Mouse (Mus musculus): ENCODE results near the gene Cope. TPM values are rescaled to one million over a fixed set of nuclear protein-coding genes. Genes with fewer than 3 reads are reported as not detected.

Gene Cope
- total and polyA plus RNA-seq, 3 experiments: 134 to 243 (median 191) TPM

DNA sequence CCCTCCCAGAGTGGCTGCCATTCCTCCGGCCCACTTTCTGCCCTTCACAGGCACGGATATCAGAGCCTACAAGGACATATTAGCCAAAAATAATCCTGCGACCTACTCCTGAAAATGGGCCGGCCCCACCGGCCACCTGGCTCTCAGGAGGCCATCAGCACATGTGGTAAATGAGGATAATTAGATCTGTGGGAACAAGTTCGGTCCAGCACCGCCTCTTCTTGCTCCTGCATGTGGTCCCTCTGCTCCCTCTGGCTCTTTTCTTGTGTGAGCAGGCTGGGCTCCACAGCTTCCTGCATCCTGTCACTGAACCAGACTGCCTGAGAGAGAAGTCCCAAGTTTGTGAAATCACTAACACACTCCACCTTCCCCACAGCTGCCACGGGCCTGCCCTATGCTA, 23.1 kb upstream of the Cope start:
- H3K27me3 ChIP-seq (replicated peaks): no peaks in the 10 kb centered on the region
- H3K27ac ChIP-seq (ENCODE audit: insufficient read depth, low read depth): no peak overlapping the region

DNA sequence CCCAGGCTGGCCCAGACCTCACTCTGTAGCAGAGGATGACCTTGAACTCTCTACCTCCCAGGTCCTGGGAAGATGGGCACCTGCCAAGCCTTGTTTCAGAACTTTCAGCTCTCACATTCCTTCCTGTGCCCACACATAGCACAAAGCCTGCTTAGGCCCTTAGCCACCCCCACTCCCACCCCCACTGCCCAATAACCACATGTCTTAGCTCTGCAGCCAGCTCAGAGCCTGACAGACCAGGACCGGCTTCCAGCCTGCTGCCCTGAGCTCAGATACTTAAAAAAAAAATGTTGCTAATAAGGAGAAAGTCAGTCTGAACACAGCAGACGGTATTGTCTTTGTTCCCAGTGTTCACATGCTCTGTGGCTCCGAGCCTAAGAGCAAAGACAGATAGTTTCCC, 21.3 kb upstream of the Cope start:
- no peak overlapping the region for H3K27ac ChIP-seq (ENCODE audit: insufficient read depth, low read depth)
- H3K9me3 ChIP-seq (replicated peaks; ENCODE audit: low read length): no peaks in the 10 kb centered on the region
- H3K4me1 ChIP-seq (ENCODE audit: control insufficient read depth in 1 of 2, insufficient read depth in 2 of 2): peaks cover 13 to 20% of the 10 kb centered on the region in 2 experiments
- peaks cover 8 to 16% of the 10 kb centered on the region in 2 experiments for H3K36me3 ChIP-seq (replicated peaks in 1 of 2; ENCODE audit: control insufficient read depth in 1 of 2, insufficient read depth in 1 of 2, low read length in 1 of 2)
- H3K27me3 ChIP-seq (replicated peaks): no peaks in the 10 kb centered on the region
- TF ChIP-seq CHD2 (IDR thresholded peaks at IDR 0.05; ENCODE audit: low read length) (no peak), JUND (conservative IDR thresholded peaks at IDR 0.05; ENCODE audit: low read depth, low read length) (no peak), USF2 (conservative IDR thresholded peaks at IDR 0.05; ENCODE audit: low read depth, low read length) (no peak), MAZ (IDR thresholded peaks at IDR 0.05; ENCODE audit: low read depth, low read length) (no peak), MYC (IDR thresholded peaks at IDR 0.05; ENCODE audit: low read depth, low read length) (no peak), HCFC1 (IDR thresholded peaks at IDR 0.05; ENCODE audit: low read depth, low read length) (no peak), GABPA (IDR thresholded peaks at IDR 0.05; ENCODE audit: insufficient replicate concordance, low read depth, low read length) (no peak), ELF1 (IDR thresholded peaks at IDR 0.05; ENCODE audit: low read depth, low read length) (no peak)
- no peak overlapping the region for H3K4me3 ChIP-seq (replicated peaks in 1 of 3; ENCODE audit: low read depth in 2 of 3, low read length in 2 of 3, poor library complexity in 1 of 3)
- no peak for DNase-seq (ENCODE audit: extremely low read depth)
- H3K79me2 ChIP-seq (replicated peaks; ENCODE audit: control insufficient read depth, extremely low read depth, insufficient read depth, poor library complexity, severe bottlenecking): no peaks in the 10 kb centered on the region
- H3K9ac ChIP-seq (ENCODE audit: insufficient read depth, low read depth): no peak overlapping the region
- H3K4me2 ChIP-seq (ENCODE audit: insufficient read depth, low read depth, poor library complexity, severe bottlenecking): no peak overlapping the region
- dilution Hi-C loops (cut with MboI; ENCODE audit: extremely low pct_ligation_motif_present, extremely low pct_unique_long_range_greater_than_20kb, low sequenced_read_pairs): no loop called here
- in situ Hi-C loops (cut with MboI; ENCODE audit: low pct_ligation_motif_present, low pct_unique_long_range_greater_than_20kb, low sequenced_read_pairs): no loop called here

More for the DNA sequence above, 23.1 kb upstream of the Cope start:
- H3K9me3 ChIP-seq (replicated peaks; ENCODE audit: low read length): peaks cover 4% of the 10 kb centered on the region
- H3K36me3 ChIP-seq (replicated peaks in 1 of 2; ENCODE audit: control insufficient read depth in 1 of 2, insufficient read depth in 1 of 2, low read length in 1 of 2): no peaks in the 10 kb centered on the region
- H3K79me2 ChIP-seq (replicated peaks; ENCODE audit: control insufficient read depth, extremely low read depth, insufficient read depth, poor library complexity, severe bottlenecking): no peaks in the 10 kb centered on the region
- no peak overlapping the region for H3K4me3 ChIP-seq (replicated peaks in 1 of 3; ENCODE audit: low read depth in 2 of 3, low read length in 2 of 3, poor library complexity in 1 of 3)
- H3K9ac ChIP-seq (ENCODE audit: insufficient read depth, low read depth): no peak overlapping the region
- DNase-seq (ENCODE audit: extremely low read depth): no peak
- in situ Hi-C loops (cut with MboI; ENCODE audit: low pct_ligation_motif_present, low pct_unique_long_range_greater_than_20kb, low sequenced_read_pairs): no loop called here
- no peak for TF ChIP-seq SMC3 (IDR thresholded peaks at IDR 0.05; ENCODE audit: low read depth, low read length)
- no peak for TF ChIP-seq GABPA (IDR thresholded peaks at IDR 0.05; ENCODE audit: insufficient replicate concordance, low read depth, low read length)
- dilution Hi-C loops (cut with MboI; ENCODE audit: extremely low pct_ligation_motif_present, extremely low pct_unique_long_range_greater_than_20kb, low sequenced_read_pairs): no loop called here
- no peak overlapping the region for H3K4me2 ChIP-seq (ENCODE audit: insufficient read depth, low read depth, poor library complexity, severe bottlenecking)
- H3K4me1 ChIP-seq (ENCODE audit: control insufficient read depth in 1 of 2, insufficient read depth in 2 of 2): peaks cover 13 to 20% of the 10 kb centered on the region in 2 experiments

DNA sequence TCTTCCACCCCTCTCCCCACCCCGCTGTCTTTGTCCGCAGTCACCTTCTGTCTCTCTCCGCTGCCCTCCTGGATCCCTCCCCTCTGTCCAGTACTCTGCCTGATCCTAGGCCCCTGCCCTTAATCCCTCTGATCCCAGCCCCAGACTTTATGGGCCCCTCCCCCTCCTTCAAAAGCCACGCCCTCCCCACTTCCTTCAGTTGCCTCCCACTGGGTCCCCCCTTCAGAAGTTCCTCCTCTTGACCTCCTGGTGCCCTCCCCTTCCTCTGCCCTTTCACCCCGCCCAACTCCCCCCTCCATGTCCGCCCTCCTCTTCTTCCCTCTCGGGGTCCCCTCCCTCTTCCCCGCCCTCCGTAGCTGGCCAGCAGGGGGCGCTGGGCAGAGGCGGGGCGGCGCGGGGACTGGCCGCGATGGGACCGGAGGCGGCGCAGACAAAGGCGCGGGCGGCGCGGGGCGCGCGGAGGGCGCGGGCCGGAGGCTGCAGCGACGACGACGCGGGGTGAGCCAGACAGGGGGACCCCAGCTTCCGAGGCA, 19.6 kb upstream of the Cope start, which contains the start of gene Homer3:
Gene Homer3, plus strand, starts transcription at position 225 of the 533 bp plus-strand sequence.
- Histone ChIP-seq H3K9ac (ENCODE audit: insufficient read depth, low read depth) (peak within 1 kb of the TSS; percentile 92), H3K36me3 (replicated peaks in 1 of 2; ENCODE audit: control insufficient read depth in 1 of 2, insufficient read depth in 1 of 2, low read length in 1 of 2) (peaks cover 13 to 31% of the 10 kb centered on the region in 2 experiments), H3K27me3 (replicated peaks) (no peaks in the 10 kb centered on the region), H3K4me3 (replicated peaks in 1 of 3; ENCODE audit: low read depth in 2 of 3, low read length in 2 of 3, poor library complexity in 1 of 3) (peak within 1 kb of the TSS; percentile 74 to 96 (median 88)), H3K9me3 (replicated peaks; ENCODE audit: low read length) (peaks cover 3% of the 10 kb centered on the region), H3K4me2 (ENCODE audit: insufficient read depth, low read depth, poor library complexity, severe bottlenecking) (peak within 1 kb of the TSS; percentile 48), H3K79me2 (replicated peaks; ENCODE audit: control insufficient read depth, extremely low read depth, insufficient read depth, poor library complexity, severe bottlenecking) (no peaks in the 10 kb centered on the region), H3K27ac (ENCODE audit: insufficient read depth, low read depth) (no peak within 1 kb of the TSS), H3K4me1 (ENCODE audit: control insufficient read depth in 1 of 2, insufficient read depth in 2 of 2) (peaks cover 8 to 20% of the 10 kb centered on the region in 2 experiments)
- peak; percentile 94 for DNase-seq (ENCODE audit: extremely low read depth)
- in situ Hi-C loops (cut with MboI; ENCODE audit: low pct_ligation_motif_present, low pct_unique_long_range_greater_than_20kb, low sequenced_read_pairs): no loop called here
- dilution Hi-C loops (cut with MboI; ENCODE audit: extremely low pct_ligation_motif_present, extremely low pct_unique_long_range_greater_than_20kb, low sequenced_read_pairs): no loop called here
- TF ChIP-seq NELFE (IDR thresholded peaks at IDR 0.05; ENCODE audit: low read depth, low read length): peak; percentile 37; the same call in 1 of the 2 replicates
- no peak for TF ChIP-seq MYC (IDR thresholded peaks at IDR 0.05; ENCODE audit: low read depth, low read length)
- TF ChIP-seq MEF2A (IDR thresholded peaks at IDR 0.05; ENCODE audit: borderline replicate concordance, low read depth, low read length): 0 out of 2 replicates have a peak, but pooled peaks have one; percentile 11
- no peak for TF ChIP-seq BHLHE40 (IDR thresholded peaks at IDR 0.05; ENCODE audit: low read depth, low read length)
- no peak for TF ChIP-seq TBP (conservative IDR thresholded peaks at IDR 0.05; ENCODE audit: low read depth, low read length)
- no peak for TF ChIP-seq ZMIZ1 (IDR thresholded peaks at IDR 0.05; ENCODE audit: low read depth, low read length)
- TF ChIP-seq SIN3A (IDR thresholded peaks at IDR 0.05; ENCODE audit: low read length): peak; percentile 19
- peak; percentile 49; the same call in 1 of the 2 replicates for TF ChIP-seq IRF4 (IDR thresholded peaks at IDR 0.05; ENCODE audit: low read depth, low read length)
- no peak for TF ChIP-seq EP300 (IDR thresholded peaks at IDR 0.05; ENCODE audit: low read length)
- no peak for TF ChIP-seq RCOR1 (conservative IDR thresholded peaks at IDR 0.05; ENCODE audit: low read depth, low read length)
- peak; percentile 42; the same call in 1 of the 2 replicates for TF ChIP-seq UBTF (IDR thresholded peaks at IDR 0.05; ENCODE audit: low read depth, low read length)
- TF ChIP-seq CHD2 (IDR thresholded peaks at IDR 0.05; ENCODE audit: low read length): peak; percentile 76
- TF ChIP-seq NRF1 (IDR thresholded peaks at IDR 0.05; ENCODE audit: low read depth, low read length): peak; percentile 61; the same call in 1 of the 2 replicates
- no peak for TF ChIP-seq E2F4 (IDR thresholded peaks at IDR 0.05; ENCODE audit: insufficient replicate concordance, low read depth, low read length)
- no peak for TF ChIP-seq PAX5 (IDR thresholded peaks at IDR 0.05; ENCODE audit: low read length)
- TF ChIP-seq CTCF (conservative IDR thresholded peaks at IDR 0.05 in 1 of 2, IDR thresholded peaks at IDR 0.05 in 1 of 2; ENCODE audit: low read depth in 2 of 2, low read length in 2 of 2): peak in 1 of 2 experiments; percentile 81; a peak in 2 of 4 replicates
- no peak for TF ChIP-seq ZKSCAN1 (IDR thresholded peaks at IDR 0.05; ENCODE audit: borderline replicate concordance, low read depth, low read length)
- TF ChIP-seq POLR2AphosphoS2 (IDR thresholded peaks at IDR 0.05; ENCODE audit: low read depth, low read length): no peak
- TF ChIP-seq HCFC1 (IDR thresholded peaks at IDR 0.05; ENCODE audit: low read depth, low read length): peak; percentile 77
